Mouse (Mus musculus) small intestine, adult 2 months (tissue): ENCODE results near the gene Cfap57. TPM values are rescaled to one million over a fixed set of nuclear protein-coding genes. Genes with fewer than 3 reads are reported as not detected.

ENCODE experiments used
- H3K27ac ChIP-seq: fragments of 200-500 bp; 2 replicates; pipeline ENCODE4 v1.5.1; 2012; ENCODE audit warnings: low read depth, low read length, control low read depth, inconsistent platforms; ENCODE audit not compliant: insufficient read depth
- H3K27me3 ChIP-seq: fragments of 200-500 bp; 2 replicates; pipeline ENCODE4 v1.6.1; 2012; ENCODE audit warnings: mild to moderate bottlenecking, moderate library complexity, low read length, inconsistent platforms; ENCODE audit not compliant: control insufficient read depth, insufficient read depth
- H3K36me3 ChIP-seq: fragments of 200-500 bp; 2 replicates; pipeline ENCODE4 v1.6.1; 2012; ENCODE audit warnings: mild to moderate bottlenecking, low read length, control low read depth, inconsistent platforms; ENCODE audit not compliant: control insufficient read depth, insufficient read depth
- H3K4me1 ChIP-seq: fragments of 200-500 bp; 2 replicates; pipeline ENCODE4 v1.6.1; 2012; ENCODE audit warnings: low read length, inconsistent platforms, mixed read lengths; ENCODE audit not compliant: control insufficient read depth, insufficient read depth, insufficient read length
- H3K4me3 ChIP-seq: fragments of 200-500 bp; 2 replicates; pipeline ENCODE4 v1.5.1; 2012; ENCODE audit warnings: low read depth, mild to moderate bottlenecking, control low read depth, inconsistent platforms, low read length, moderate library complexity
- CTCF ChIP-seq: fragments of 200-500 bp; IDR thresholded peaks from 2 replicates; pipeline ENCODE4 v1.5.1; 2012; ENCODE audit warnings: low read depth, mild to moderate bottlenecking, control low read depth, inconsistent platforms, low read length, moderate library complexity, mixed read lengths; ENCODE audit not compliant: insufficient replicate concordance, insufficient read length; ENCODE audit errors: extremely low read depth
- POLR2A ChIP-seq: fragments of 200-500 bp; IDR thresholded peaks from 2 replicates; pipeline ENCODE4 v1.6.1; 2012; ENCODE audit warnings: low read depth, mild to moderate bottlenecking, control low read depth, inconsistent platforms, low read length, moderate library complexity
- WGBS: fragments of 180-500 bp; shearing (Covaris S2); methylation state at CpG from one replicate; pipeline ENCODE4 v1.1.7; 2018; 5-methylcytosine and 5-hydroxymethylcytosine counted together
- polyA plus RNA-seq: library from polyadenylated mRNA; depleted of rRNA; stranded (reverse); fragments of >200 nt; gene quantifications from 2 replicates; pipeline ENCODE4 v1.2.3, GENCODE M21; 2012

The Cfap57 gene
- polyA plus RNA-seq, 1 experiment: not detected

- H3K36me3 ChIP-seq: no peaks in the 10 kb centered on the region
- 77% methylated on average over 11 of the region's 11 CpGs for WGBS
- H3K27me3 ChIP-seq: no peaks in the 10 kb centered on the region
- TF ChIP-seq POLR2A (no peak), CTCF (no peak)
- H3K27ac ChIP-seq: no peak overlapping the region
- H3K4me1 ChIP-seq: no peaks in the 10 kb centered on the region
- H3K4me3 ChIP-seq: no peak overlapping the region
Observed at GRCm38 (mm10) chr4:118615412-118615811, 5.2 kb downstream of the Cfap57 start.

GRCm38 (mm10) chr4:118612619-118613018 is 8.0 kb downstream of the Cfap57 start:
- no peak overlapping the region for H3K27ac ChIP-seq
- H3K4me3 ChIP-seq: no peak overlapping the region
- H3K36me3 ChIP-seq: no peaks in the 10 kb centered on the region
- TF ChIP-seq CTCF: peak; percentile 68; the same call in 1 of the 2 replicates
- TF ChIP-seq POLR2A: no peak
- 27% methylated on average over 11 of the region's 11 CpGs for WGBS
- no peaks in the 10 kb centered on the region for H3K4me1 ChIP-seq
- no peaks in the 10 kb centered on the region for H3K27me3 ChIP-seq

GRCm38 (mm10) chr4:118609836-118610235 is 10.7 kb downstream of the Cfap57 start:
- Histone ChIP-seq H3K4me1 (no peaks in the 10 kb centered on the region), H3K4me3 (no peak overlapping the region), H3K27me3 (no peaks in the 10 kb centered on the region), H3K27ac (no peak overlapping the region), H3K36me3 (no peaks in the 10 kb centered on the region)
- TF ChIP-seq POLR2A (no peak), CTCF (no peak)
- 54% methylated on average over 3 of the region's 3 CpGs for WGBS

- Histone ChIP-seq H3K27me3 (no peaks in the 10 kb centered on the region), H3K4me1 (no peaks in the 10 kb centered on the region), H3K4me3 (no peak overlapping the region), H3K27ac (no peak overlapping the region), H3K36me3 (no peaks in the 10 kb centered on the region)
- 45% methylated on average over 4 of the region's 4 CpGs for WGBS
- TF ChIP-seq POLR2A (no peak), CTCF (no peak)
Observed at GRCm38 (mm10) chr4:118604065-118604464, 16.5 kb downstream of the Cfap57 start.

GRCm38 (mm10) chr4:118589733-118590130 is 30.8 kb downstream of the Cfap57 start:
- TF ChIP-seq CTCF (no peak), POLR2A (no peak)
- Histone ChIP-seq H3K4me3 (no peak overlapping the region), H3K36me3 (no peaks in the 10 kb centered on the region), H3K4me1 (no peaks in the 10 kb centered on the region), H3K27ac (no peak overlapping the region), H3K27me3 (0 out of 2 replicates have a peak, but pooled peaks cover 3% of the 10 kb centered on the region)
- WGBS: 20% methylated on average over 7 of the region's 7 CpGs

GRCm38 (mm10) chr4:118589053-118589732 is 31.4 kb downstream of the Cfap57 start:
- 68% methylated on average over 12 of the region's 12 CpGs for WGBS
- Histone ChIP-seq H3K4me1 (no peaks in the 10 kb centered on the region), H3K36me3 (no peaks in the 10 kb centered on the region), H3K4me3 (no peak overlapping the region), H3K27me3 (0 out of 2 replicates have a peak, but pooled peaks cover 3% of the 10 kb centered on the region), H3K27ac (no peak overlapping the region)
- TF ChIP-seq CTCF (no peak), POLR2A (no peak)

DNA sequence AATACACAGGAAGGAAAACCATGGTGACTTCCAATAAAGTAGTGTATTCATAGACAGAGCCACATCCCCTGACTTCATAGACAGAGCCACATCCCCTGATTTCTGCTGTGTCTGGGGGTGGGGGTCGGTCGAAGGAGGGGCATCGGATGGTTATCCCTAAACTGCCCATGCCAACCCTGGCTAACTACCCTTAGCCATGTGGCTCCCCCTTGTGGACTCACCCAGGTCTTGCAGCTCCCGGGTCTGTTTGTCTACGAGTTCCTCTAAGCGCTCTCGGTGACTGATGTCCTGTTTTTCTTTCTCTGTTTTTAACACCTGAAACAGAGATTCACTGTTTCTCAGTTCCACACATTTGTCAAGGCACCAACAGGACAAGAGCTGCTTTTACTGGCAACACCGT is 37.9 kb downstream of the Cfap57 start:
- WGBS: 90% methylated on average over 8 of the region's 8 CpGs
- TF ChIP-seq CTCF: peak; percentile 25; the same call in 1 of the 2 replicates
- TF ChIP-seq POLR2A: no peak

More for the DNA sequence above, 37.9 kb downstream of the Cfap57 start:
- H3K27me3 ChIP-seq: no peaks in the 10 kb centered on the region
- no peak overlapping the region for H3K4me3 ChIP-seq
- H3K27ac ChIP-seq: no peak overlapping the region
- no peaks in the 10 kb centered on the region for H3K4me1 ChIP-seq
- H3K36me3 ChIP-seq: no peaks in the 10 kb centered on the region
